Mouse (Mus musculus) B cell, adult 2 months (primary cell): ENCODE measurements around the gene Peli2.

Experiments
- DNase-seq, 2 experiments: peaks; one replicate each; pipeline ENCODE4 v3.0.0; 2022

Gene Peli2

DNA sequence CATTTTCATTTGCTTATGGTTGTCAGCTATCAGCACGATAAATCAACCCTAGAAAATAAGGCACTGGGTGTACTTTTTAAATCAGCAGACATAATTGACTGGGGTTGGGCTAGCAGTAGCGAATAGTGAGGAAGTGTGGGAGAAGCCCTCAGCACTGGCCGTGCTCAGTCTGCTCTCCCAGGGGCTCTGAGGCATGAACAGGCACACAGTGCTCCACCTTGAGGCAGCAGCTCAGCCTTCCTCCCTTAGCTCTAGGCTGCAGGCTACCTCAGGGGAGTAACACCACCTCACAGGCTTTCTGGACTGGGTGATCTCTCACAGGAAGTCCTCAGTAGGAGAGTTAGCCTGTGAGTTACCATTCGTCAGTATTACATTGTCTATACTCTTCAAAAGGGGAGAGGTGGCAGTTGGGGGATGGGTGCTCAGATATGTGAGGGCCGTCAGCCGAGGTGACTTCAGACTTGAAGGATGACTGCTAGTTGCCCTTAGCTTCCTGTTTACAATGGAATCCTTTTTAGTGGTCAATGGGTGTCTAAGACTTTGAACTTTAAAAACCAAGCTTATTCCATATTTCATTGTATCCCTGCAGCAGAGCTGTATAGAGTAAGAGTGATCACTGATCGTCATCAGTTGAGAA, 105.3 kb downstream of the Peli2 start:
- DNase-seq: no peak

DNA sequence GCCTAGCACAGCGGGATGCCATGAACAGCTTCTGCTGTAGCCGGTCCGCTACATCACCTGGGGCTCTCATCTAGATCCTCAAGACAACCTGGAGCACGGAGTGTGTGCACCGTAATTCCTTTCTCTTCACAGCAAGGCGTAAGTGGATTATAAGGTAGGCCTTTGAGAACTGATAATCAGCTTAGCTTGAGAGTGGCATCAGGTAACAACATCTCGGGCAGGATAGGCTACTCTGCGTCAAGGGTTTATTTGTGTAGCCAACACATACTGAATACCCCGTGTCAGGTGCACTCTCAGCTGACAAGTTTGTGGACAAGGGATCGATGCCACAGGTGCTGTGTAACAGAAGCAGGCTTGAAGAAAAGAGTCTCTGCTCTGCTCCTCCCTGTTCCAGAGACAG, 106.1 kb downstream of the Peli2 start:
- no peak for DNase-seq

DNA sequence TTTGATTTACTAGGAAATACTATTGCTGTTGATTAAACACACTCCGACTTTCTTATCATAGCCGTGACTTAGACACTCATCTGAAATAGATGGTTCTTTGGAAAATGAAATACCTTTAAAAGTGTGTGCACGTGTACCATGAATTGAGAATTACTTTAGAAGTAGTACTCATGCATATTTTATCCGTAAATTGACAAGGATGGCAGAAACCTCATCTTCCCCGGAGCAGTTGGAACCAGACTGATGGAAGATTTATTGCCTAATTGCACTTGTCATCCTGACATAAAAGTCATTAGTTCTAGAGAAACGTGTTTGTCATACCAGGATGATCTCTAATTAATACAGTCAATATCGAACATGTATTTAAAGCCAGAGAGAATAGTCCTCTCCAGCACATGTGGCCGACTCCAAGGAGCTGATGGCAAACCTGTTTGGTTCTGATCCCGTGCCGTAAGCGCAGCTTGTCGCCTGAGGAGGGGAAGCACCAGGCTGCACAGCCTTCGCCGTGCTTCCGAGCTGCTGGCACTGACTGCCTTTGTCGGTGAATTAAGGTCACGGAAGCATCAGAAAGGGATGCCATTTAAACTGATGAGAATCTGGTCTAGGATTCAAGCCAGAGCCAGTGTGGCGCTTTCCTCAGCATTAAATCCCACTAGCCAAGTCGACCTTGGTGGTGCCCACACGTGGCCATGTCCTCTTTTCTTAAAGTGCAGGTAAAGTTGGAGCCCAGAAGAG, 114.3 kb downstream of the Peli2 start:
- DNase-seq: no peak

DNA sequence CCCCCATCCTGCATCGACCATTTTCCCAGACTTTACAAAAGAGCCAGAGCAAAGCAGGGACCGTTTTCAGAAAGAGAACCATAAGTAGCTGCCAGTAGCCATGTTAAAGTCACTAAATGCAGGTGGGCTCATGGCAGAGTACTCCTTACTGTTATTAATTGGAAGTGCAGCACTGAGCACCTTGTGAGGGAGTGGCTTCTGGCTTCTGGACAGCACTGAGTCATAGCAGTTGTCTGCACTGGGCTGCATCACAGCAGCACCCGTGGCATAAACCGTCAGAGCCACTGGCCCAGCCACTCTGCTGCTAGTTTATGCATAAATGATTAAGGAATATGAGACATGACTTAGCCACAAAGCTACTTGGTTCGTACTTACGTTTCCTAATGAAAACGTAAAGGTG, 120.7 kb downstream of the Peli2 start:
- no peak for DNase-seq

DNA sequence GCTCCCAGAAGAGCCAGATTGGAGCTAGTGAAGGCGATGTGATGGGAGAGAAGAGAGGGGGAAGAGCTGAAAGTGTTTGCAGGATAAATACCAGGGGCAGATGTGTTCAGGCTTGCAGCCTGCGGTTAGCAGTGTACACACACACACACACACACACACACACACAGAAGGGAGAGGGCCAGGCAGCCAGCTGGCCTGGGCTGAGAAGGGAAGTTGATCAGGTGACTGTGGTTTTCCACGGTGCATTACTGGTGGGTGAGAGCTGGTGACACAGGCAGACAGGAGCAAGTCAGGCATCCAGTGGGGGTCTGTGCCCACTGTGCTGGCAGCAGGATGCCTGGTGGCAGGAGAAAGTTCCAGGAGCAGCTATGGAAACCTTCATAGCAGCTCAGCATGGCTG, 125.6 kb downstream of the Peli2 start:
- DNase-seq: peak; percentile 13 to 23

DNA sequence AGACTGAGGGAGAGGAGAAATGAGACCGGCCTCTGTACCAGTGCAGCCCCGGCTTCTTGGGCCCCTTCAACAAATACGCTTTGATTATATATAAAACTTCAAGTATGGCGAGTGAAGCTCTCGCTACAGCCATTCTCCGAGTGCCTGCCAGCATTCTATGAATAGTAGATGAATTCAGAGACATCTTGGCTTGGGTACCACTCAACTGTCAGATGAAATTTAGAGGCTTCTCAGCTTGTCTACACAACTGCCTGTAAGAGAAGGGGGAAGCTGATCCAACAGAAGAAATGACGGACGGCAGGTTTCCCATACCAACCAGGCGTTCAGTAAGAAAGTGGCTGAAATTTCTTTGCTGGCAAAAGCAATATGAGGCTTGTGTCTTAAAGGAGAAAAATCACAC, 126.3 kb downstream of the Peli2 start:
- DNase-seq: no peak

DNA sequence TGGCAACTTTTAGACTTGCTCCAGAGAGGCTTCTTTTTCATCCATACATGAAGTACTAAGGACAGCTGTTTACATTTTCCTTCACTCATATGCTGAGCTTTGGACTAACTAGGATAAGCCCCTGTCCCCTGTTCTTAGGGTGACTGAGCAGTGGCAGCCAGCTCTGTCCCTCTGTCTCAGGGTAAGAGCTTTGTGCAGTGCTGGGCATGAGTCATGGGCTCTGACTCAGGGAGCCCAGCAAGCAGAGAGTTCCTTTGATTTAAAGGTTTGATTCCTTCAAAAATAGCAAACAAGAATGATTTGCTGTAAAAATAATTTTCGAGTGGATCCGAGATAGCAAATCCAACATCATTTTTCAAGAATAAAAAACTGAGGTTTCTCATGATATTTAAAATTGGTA, 128.8 kb downstream of the Peli2 start:
- no peak for DNase-seq

DNA sequence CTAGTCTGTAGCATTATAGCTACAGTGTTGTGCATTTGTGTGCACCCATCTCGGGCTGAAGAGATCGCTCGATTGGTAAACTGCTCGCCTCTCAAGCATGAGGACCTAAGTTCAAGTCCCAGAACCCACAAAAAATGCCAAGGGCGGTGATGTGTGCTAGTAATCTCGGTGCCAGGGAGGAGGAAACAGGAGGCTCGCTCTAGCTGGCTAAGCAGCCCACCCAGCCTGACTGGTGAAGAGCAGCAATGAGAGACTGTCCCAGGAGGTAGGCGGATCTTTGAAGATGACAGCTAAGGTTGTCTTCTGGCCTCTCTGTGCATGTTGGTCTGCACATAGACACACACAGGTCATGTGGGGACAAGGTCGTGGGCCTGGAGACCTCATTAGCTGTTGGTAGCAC, 129.3 kb downstream of the Peli2 start:
- no peak for DNase-seq

DNA sequence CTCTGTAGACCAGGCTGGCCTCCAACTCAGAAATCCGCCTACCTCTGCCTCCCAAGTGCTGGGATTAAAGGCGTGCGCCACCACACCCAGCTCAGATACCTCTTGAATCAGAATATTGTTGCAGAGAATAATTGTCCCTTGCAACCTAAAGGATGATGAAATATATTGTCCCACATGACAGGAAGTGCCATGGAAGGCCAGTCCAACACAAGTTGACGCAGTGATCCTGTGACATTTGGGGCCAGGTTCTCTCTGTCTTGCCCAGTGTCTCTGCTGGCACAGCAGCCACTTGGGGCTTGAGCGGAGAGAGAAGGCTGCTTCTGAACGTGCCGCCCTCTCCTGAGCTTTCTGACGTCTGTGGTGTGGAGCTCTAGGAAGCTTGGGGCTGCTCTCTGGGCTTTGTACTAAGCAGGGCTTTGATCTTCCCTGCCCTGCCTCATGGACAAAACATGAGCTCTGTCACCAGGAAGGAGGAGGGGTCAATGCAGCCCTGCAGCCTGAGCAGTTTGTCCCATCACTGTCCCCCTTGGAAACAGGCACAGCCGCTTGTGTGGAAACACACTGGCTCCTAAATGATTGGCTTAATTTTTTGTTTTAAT, 130.9 kb downstream of the Peli2 start:
- DNase-seq: no peak

DNA sequence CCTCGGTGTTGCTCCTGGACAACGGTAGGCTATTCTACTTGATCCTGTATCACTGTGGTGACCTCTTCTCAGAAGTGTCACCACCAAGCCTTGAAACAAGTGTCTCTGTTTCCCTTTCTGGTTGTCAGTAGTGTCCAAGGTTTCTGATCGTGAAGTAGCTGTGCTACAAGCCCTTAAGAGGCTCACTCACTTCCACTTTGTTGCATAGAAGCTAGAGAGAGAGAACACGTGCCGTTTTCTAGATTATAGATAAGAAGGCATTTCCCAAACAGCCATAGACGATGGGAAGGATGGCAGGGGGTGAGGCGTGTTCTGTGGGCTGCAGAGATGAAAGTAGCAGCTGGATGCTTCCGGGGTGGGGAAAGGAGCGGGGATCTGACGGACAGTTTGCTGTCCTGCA, 132.6 kb downstream of the Peli2 start:
- no peak for DNase-seq

DNA sequence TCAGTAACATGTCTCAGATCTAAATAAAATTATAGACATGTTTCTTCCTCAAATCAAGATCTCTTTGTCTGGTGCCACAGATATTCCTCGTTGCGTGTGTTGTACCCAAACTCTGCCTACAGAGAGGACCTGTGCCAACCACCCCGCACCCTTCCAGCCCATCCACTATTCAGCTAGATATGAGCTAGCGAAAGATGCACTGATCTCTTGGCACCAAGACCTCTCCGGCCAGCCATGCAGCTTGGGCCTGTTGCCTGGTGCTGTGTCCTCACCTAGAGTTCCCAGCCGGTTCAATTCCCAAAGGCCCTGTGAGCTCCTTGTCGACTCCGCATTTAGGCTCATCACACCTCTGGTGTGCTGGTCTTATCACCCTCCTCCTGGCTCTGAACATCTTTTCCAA, 134.1 kb downstream of the Peli2 start:
- DNase-seq: no peak

DNA sequence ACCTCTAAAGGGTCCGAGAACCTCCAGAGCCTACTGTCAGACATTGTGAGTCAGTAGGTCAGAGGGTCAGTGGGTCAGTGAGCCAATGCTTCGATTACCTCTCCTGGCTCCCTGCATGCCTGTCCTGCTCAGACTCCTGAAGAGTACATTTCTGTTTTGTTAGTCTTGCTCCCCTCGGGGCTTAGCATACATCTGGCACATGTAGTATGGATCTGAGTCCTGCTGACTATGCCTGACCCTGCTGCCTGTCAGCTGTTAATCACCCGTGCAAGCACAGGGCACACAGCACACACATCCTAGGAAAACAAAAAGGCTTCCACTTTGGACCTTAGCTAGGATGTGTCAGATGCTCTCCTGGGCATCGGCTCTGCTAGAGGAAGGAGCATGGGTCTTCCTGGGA, 134.7 kb downstream of the Peli2 start:
- DNase-seq: no peak

DNA sequence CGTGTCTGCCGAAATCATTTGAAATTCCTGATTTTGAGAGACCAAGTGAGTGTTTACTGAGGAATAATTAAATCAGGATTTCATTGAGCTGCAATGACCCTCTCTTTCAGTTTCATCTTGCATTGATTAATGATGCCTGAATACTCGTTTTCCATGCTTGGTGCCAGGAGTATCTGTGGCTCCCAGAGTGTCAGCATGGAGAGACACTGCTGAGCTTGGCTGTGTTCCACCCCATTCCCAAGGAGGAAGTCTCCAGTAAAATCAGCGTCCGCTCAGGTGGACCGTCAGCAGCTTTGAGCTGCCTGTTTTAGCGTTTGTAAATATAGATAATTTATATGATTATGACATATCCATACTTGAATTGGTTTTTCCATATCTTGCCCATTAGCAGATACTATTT, 137.1 kb downstream of the Peli2 start:
- no peak for DNase-seq

DNA sequence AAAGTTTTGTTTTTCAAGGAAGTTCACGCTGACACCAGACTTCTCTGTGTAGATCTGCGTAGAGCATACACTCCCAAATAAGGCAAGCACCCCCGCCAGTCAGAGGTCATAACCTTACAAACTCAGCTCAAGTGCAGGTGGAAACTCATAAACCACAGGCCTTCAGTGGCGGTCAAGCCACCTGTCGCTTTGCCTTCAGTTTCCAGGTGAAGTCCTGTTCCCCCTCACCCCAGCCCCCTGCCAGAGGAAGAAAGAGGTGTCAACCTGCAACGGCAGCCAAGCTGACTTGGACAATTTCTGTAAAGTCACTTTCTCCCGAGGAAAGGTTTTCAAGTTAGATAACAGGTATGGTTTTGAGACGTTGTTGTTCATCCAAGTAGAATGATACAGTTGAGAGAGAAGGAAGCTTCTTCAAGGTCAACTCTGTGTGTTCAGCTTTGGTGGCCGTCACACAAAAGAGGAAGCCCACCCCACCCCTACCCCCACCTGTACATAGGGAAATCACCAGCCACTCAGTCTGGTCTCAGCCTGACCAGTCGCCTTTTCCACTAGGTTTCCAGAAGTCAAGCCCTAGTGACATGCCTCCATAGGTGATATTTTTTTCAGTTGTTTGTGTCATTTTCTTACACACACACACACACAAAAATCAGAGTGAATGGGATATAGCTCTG, 138.2 kb downstream of the Peli2 start:
- no peak for DNase-seq

DNA sequence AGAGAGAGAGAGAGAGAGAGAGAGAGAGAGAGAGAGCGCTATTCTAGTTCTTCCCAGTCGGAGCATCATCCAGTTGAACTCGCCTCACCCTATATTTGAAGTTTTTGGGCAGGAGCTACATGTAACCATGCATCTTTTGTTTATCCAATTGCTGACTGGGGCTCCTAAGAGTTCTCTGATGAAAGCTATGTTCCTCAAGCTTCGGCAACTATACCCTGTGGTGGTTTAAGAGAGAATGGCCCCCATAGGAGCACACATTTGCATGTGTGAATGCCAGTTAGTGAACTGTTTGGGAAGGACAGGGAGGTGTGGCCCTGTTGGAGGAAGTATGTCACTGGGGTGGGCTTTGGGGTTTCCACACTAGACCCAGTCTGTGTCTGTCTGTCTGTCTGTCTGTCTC, 142.5 kb downstream of the Peli2 start:
- no peak for DNase-seq

DNA sequence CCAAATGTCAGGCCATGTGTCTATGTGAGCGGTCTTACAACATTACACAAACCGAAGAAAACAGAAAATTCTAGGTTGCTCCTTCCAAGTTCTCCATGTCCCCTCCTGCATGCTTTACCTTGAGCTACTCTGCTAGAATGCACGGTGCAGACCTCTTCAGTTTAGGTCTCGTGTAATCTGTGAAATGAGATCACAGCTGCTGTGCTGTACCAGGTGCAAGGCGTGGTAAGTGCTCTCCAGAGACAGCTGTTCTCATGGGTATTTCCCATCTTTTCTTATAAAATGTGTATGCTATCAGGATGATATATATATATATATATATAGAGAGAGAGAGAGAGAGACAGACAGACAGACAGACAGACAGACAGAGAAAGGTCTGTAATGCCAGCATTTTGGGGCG, 146.1 kb downstream of the Peli2 start:
- no peak for DNase-seq

DNA sequence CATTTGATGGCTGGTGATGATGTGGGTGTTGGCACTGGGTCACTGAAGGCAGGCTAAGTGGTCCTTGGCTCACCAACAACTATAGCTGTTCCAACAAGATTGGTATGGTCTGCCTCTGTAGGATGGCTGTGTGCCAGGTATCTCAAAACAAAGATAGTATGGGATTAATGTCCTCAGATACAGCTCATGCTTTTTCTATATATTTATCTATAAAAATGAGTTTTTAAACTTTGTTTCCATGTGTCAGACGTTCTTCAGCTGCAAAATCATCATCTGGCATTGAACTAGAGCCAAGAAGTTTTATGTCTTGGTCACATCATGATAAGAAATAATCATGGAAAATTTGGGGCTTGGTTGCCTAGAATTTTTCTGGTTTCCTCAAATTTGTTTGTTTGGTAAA, 157.7 kb downstream of the Peli2 start:
- no peak for DNase-seq

DNA sequence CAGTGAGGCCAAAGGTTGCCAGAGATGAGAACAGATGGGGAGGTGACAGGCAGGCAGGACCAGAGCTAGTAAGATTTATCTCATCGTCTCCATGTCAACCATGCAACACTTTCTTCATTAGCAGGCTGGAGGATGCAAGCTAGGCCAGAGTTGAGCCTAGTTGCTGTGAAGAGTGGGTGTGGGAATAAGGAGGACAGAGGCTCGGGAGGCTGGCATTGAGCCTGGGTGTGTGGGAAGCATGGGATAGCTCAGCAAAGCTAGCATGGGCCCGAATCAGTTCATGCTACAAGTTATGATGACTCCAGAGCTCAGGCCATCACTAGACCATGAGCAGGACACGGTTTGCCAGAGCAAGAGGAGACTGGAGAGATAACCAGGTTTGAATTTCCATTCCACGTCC, 166.3 kb downstream of the Peli2 start:
- DNase-seq: no peak

DNA sequence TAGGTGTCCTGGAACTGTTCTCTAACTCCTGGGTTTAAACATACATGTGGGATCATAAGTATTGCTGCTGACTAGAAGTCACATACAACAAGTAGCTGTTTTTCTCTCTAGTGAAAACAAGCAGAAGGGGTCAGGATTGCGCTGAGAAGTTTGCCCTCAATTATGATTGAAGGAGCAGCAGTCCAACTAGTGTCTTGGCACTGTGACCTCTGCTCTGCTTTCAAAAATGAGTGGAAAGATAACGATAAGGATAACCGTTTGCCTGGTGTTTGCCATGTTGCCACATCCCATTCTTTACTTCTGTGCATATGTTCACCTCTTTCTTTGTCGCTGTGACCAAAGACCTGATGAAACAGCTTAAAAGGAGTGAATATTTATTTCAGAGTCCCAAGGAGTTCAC, 167.0 kb downstream of the Peli2 start:
- DNase-seq: no peak

DNA sequence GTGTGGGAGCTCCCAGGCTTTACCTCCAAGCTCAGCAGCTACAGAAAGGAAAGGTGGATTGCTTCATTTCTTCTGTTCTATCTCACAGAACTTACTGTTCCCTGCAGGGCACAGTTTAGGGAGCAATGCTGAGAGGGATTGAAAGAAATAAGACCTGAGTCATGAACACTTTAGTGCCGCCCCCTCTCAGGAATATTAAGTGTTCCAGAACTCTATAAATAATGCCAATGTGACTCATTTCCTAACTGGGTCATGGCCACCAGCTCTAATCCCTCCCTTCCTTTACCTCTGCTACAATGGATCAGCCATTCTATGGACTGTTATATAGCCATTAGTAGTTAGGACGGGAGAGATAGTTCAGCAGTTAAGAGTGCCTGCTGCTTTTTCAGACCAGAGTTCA, 168.0 kb downstream of the Peli2 start:
- DNase-seq: no peak

DNA sequence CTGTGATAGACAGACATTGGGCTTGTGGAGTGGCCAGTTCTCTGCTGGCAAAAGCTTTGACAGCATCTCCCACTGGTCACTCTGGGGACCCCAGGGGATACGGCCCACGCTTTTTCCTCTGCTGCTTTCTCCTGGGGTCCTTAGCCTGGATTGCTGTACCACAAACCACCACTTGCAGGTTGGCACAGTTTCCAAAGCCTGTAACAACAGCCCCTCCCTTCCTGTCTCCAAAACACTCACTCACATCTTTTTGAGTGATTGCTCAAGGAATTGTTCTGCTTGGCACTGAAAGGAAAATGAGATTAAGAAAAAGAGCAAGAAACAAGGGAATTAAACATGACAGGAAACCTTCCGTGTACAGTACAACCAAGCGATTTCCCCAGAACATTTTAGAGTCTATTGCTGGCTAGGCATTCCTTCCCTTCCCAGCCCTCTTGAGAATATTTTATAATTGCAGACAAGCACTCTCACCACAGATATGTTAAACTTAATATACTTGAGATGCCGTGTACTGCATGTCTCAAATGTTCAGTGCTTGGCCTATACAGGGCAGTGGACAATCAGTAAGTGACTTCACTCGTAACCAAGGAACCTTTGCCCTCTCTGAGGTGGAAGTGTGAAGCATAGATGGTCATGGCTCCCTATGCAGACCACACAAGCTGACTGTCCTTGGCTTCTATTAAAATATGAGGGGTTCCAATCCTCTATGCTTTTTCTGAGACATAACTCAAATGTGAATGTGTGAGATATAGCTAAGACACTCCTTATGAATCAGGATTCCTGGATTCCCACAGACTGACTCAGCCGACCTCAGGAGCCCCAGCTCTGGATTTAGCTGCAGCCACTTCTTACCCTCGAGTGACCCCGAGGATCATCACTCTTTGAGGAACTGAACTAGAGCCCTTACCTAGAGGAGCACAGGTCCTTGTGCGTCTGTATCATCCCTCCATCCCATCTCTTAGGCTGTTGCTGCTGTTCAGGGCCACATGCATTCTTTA, 169.3 kb downstream of the Peli2 start:
- DNase-seq: no peak

DNA sequence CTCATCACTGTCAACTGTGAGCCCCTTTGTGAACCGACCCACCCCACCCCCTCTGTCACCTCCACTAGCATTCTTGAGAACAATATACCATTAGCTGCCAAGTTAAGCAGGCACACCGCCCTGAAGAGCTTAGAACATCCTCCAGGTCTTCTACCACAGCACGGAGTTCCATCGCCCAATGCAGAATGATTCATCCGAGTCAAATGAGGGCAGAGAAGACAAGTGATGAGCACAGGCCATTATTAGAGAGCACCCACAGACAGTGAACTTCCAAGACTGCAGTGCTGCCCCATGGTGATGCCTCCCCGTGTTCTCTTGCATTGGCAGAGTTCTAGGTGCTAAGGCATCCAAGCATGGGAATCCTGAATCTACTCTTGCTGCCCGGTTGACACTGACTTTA, 172.9 kb downstream of the Peli2 start:
- no peak for DNase-seq

DNA sequence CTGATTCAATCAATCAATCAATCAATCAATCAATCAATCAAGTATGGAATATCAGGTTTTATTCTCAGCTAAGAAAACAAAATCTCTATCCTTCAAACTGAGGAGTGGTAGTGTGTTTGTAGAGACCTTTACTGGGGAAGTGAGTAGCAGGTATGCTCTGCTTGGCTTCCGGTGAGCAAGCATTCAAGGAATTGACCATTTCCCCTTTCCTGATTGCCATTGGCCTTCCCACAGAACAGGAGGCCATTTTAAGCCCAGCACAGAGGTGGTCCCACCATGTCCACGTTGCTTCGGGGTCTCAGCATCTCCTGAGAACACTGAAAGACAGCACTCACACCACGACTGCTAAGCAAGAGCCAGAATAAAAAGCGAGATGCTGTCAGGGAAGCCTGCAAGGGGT, 174.8 kb downstream of the Peli2 start:
- no peak for DNase-seq
